Mouse (Mus musculus): ENCODE measurements around the gene H1f0.

GRCm38 (mm10) chr15:79065086-79065770 is 37.0 kb downstream of the H1f0 start:
- TF ChIP-seq POLR2A (IDR thresholded peaks at IDR 0.05; ENCODE audit: low read depth, low read length) (no peak), CTCF (conservative IDR thresholded peaks at IDR 0.05; ENCODE audit: insufficient read depth, insufficient read length, low read depth, low read length) (no peak)

All from kidney, adult 2 months (tissue).